ENCODE assay signal across 8 mouse cellular contexts in genomic region chr7:30492765-30493164, GRCm38 (mm10). TPM values are rescaled to one million over a fixed set of nuclear protein-coding genes. Genes with fewer than 3 reads are reported as not detected.
A peak's percentile ranks its signal among the peaks of the same experiment; 100 is the strongest.
DNase-seq lines count a peak whose midpoint lies in the region; ATAC-seq and TF ChIP-seq lines count a peak whose summit lies in the region.

No protein-coding gene starts in this region.

- peak; percentile 83 for TF ChIP-seq CTCF in bone marrow macrophage, adult 2 months (IDR thresholded peaks at IDR 0.05; ENCODE audit: low read depth, low read length)
- peak; percentile 82 for TF ChIP-seq CTCF in liver, adult 2 months (IDR thresholded peaks at IDR 0.05; ENCODE audit: low read depth, low read length)

- ATAC-seq in midbrain, embryonic 11.5 days (ENCODE audit: low FRiP score), result no peak
- no peak for ATAC-seq in midbrain, embryonic 13.5 days
- ATAC-seq in erythroid progenitor cell, adult 5-6 weeks (replicated peaks; ENCODE audit: low FRiP score, poor library complexity, severe bottlenecking), result peak; percentile 70; the same call in 1 of the 2 replicates

- H3K4me3 ChIP-seq in midbrain, embryonic 11.5 days (ENCODE audit: low read depth, low read length), result no peak overlapping the region
- no peak overlapping the region for H3K4me3 ChIP-seq in midbrain, embryonic 13.5 days (replicated peaks)
- no peak overlapping the region for H3K4me3 ChIP-seq in bone marrow macrophage, adult 2 months (ENCODE audit: insufficient read depth, low read length)
- H3K4me3 ChIP-seq in liver, adult 2 months (ENCODE audit: insufficient read depth, low read depth, low read length), result no peak overlapping the region

- WGBS in midbrain, embryonic 11.5 days, result 25% methylated on average over 4 of the region's 4 CpGs
- 22% methylated on average over 4 of the region's 4 CpGs for WGBS in midbrain, embryonic 13.5 days
- 5% methylated on average over 4 of the region's 4 CpGs for WGBS in liver, adult 2 months

- no peaks in the 10 kb centered on the region for H3K27me3 ChIP-seq in midbrain, embryonic 11.5 days (ENCODE audit: control insufficient read depth, insufficient read depth, low read length)
- H3K27me3 ChIP-seq in midbrain, embryonic 13.5 days, result peaks cover 9% of the 10 kb centered on the region; the same call in 1 of the 2 replicates
- no peaks in the 10 kb centered on the region for H3K27me3 ChIP-seq in liver, adult 2 months (ENCODE audit: control insufficient read depth, insufficient read depth, low read length)

- no peaks in the 10 kb centered on the region; the same call in 1 of the 2 replicates for H3K79me2 ChIP-seq in liver, adult 2 months (ENCODE audit: control insufficient read depth, insufficient read depth, low read length)

- TF ChIP-seq POLR2A in bone marrow macrophage, adult 2 months (IDR thresholded peaks at IDR 0.05; ENCODE audit: borderline replicate concordance, low read depth, low read length), result no peak
- no peak for TF ChIP-seq POLR2A in liver, adult 2 months (IDR thresholded peaks at IDR 0.05; ENCODE audit: extremely low read depth, insufficient read depth, low read length)

- no peak overlapping the region for H3K9ac ChIP-seq in midbrain, embryonic 11.5 days (ENCODE audit: low read length)
- no peak overlapping the region for H3K9ac ChIP-seq in midbrain, embryonic 13.5 days (replicated peaks)
- H3K9ac ChIP-seq in liver, adult 2 months (ENCODE audit: low read depth, low read length), result peak overlapping the region; percentile 52

- H3K4me1 ChIP-seq in midbrain, embryonic 11.5 days (ENCODE audit: control insufficient read depth, insufficient read depth, low read length), result no peaks in the 10 kb centered on the region
- H3K4me1 ChIP-seq in midbrain, embryonic 13.5 days (replicated peaks), result no peaks in the 10 kb centered on the region
- H3K4me1 ChIP-seq in bone marrow macrophage, adult 2 months (ENCODE audit: control insufficient read depth, insufficient read depth, low read length), result no peaks in the 10 kb centered on the region
- no peaks in the 10 kb centered on the region for H3K4me1 ChIP-seq in liver, adult 2 months (ENCODE audit: control insufficient read depth, insufficient read depth, low read length)

- H3K4me2 ChIP-seq in midbrain, embryonic 11.5 days, result no peak overlapping the region
- no peak overlapping the region for H3K4me2 ChIP-seq in midbrain, embryonic 13.5 days (replicated peaks)

- no peaks in the 10 kb centered on the region for H3K9me3 ChIP-seq in midbrain, embryonic 11.5 days (ENCODE audit: control insufficient read depth, low read length)
- no peaks in the 10 kb centered on the region for H3K9me3 ChIP-seq in midbrain, embryonic 13.5 days

- peak; percentile 97 for DNase-seq in midbrain, embryonic 11.5 days (ENCODE audit: low spot score, missing footprints)
- DNase-seq in kidney, adult 9 months, result peak; percentile 87
- DNase-seq in liver, adult 2 months (ENCODE audit: extremely low read depth, low read depth, low spot score), result peak; percentile 94
- DNase-seq in retina, adult 2 months (ENCODE audit: low read depth, low spot score), result peak; percentile 39
- DNase-seq in thymus, postnatal 36 days, result peak; percentile 66 to 76

- no peaks in the 10 kb centered on the region for H3K36me3 ChIP-seq in midbrain, embryonic 11.5 days (ENCODE audit: control insufficient read depth, insufficient read depth, low read length)
- no peaks in the 10 kb centered on the region for H3K36me3 ChIP-seq in midbrain, embryonic 13.5 days
- H3K36me3 ChIP-seq in liver, adult 2 months (ENCODE audit: control insufficient read depth, insufficient read depth, low read length), result no peaks in the 10 kb centered on the region

- no peak overlapping the region for H3K27ac ChIP-seq in midbrain, embryonic 11.5 days (ENCODE audit: low read depth, low read length)
- H3K27ac ChIP-seq in midbrain, embryonic 13.5 days, result no peak overlapping the region
- no peak overlapping the region for H3K27ac ChIP-seq in bone marrow macrophage, adult 2 months (ENCODE audit: insufficient read depth, low read depth, low read length)
- H3K27ac ChIP-seq in liver, adult 2 months (replicated peaks; ENCODE audit: insufficient read depth, low read depth, low read length), result peak overlapping the region; percentile 98

RNA-seq across cellular contexts. Expression of gene Prodh2, which starts 0.7 kb away (rescaled TPM):
- polyA plus RNA-seq in midbrain, embryonic 11.5 days (2014; fragmentation: Nextera tagmentation; extraction: Ambion mirVana), result not detected in 2 replicates
- not detected in 2 replicates for polyA plus RNA-seq in midbrain, embryonic 13.5 days (2015; fragmentation: Nextera tagmentation; extraction: Ambion mirVana)
- not detected in 2 replicates for polyA plus RNA-seq in bone marrow macrophage, adult 2 months (2012; ENCODE audit: insufficient read depth, insufficient read length, missing spikeins)
- not detected in 2 replicates for total RNA-seq in erythroid progenitor cell, adult 5-6 weeks (2015; ENCODE audit: low replicate concordance)
- not detected in 2 replicates for total RNA-seq in erythroid progenitor cell, adult 5-6 weeks (2017; ENCODE audit: low replicate concordance)
- total RNA-seq in liver, adult 2 months (2014; rRNA removed), result 220 and 232 TPM in 2 replicates
- polyA plus RNA-seq in liver, adult 2 months (2012; rRNA removed), result 416 and 432 TPM in 2 replicates

RNA-seq across cellular contexts. Expression of gene Nphs1, which starts 34.6 kb away (rescaled TPM):
- not detected in 2 replicates for polyA plus RNA-seq in midbrain, embryonic 11.5 days (2014; fragmentation: Nextera tagmentation; extraction: Ambion mirVana)
- 0.78 and 0.94 TPM in 2 replicates for polyA plus RNA-seq in midbrain, embryonic 13.5 days (2015; fragmentation: Nextera tagmentation; extraction: Ambion mirVana)
- not detected in 2 replicates for polyA plus RNA-seq in bone marrow macrophage, adult 2 months (2012; ENCODE audit: insufficient read depth, insufficient read length, missing spikeins)
- not detected in 2 replicates for total RNA-seq in erythroid progenitor cell, adult 5-6 weeks (2015; ENCODE audit: low replicate concordance)
- total RNA-seq in erythroid progenitor cell, adult 5-6 weeks (2017; ENCODE audit: low replicate concordance), result 1.2 TPM in 1 of 2 replicates, not detected in the other
- under 0.01 TPM in 1 of 2 replicates, not detected in the other for total RNA-seq in liver, adult 2 months (2014; rRNA removed)
- not detected in 2 replicates for polyA plus RNA-seq in liver, adult 2 months (2012; rRNA removed)

RNA-seq across cellular contexts. Expression of gene Kirrel2, which starts 35.3 kb away (rescaled TPM):
- polyA plus RNA-seq in midbrain, embryonic 11.5 days (2014; fragmentation: Nextera tagmentation; extraction: Ambion mirVana), result 0.58 and 0.61 TPM in 2 replicates
- 3.1 and 3.6 TPM in 2 replicates for polyA plus RNA-seq in midbrain, embryonic 13.5 days (2015; fragmentation: Nextera tagmentation; extraction: Ambion mirVana)
- not detected in 2 replicates for polyA plus RNA-seq in bone marrow macrophage, adult 2 months (2012; ENCODE audit: insufficient read depth, insufficient read length, missing spikeins)
- total RNA-seq in erythroid progenitor cell, adult 5-6 weeks (2015; ENCODE audit: low replicate concordance), result not detected in 2 replicates
- total RNA-seq in erythroid progenitor cell, adult 5-6 weeks (2017; ENCODE audit: low replicate concordance), result not detected in 2 replicates
- not detected in 2 replicates for total RNA-seq in liver, adult 2 months (2014; rRNA removed)
- not detected in 2 replicates for polyA plus RNA-seq in liver, adult 2 months (2012; rRNA removed)

RNA-seq across cellular contexts. Expression of gene Arhgap33, which starts 42.1 kb away (rescaled TPM):
- 32.0 and 41.1 TPM in 2 replicates for polyA plus RNA-seq in midbrain, embryonic 11.5 days (2014; fragmentation: Nextera tagmentation; extraction: Ambion mirVana)
- polyA plus RNA-seq in midbrain, embryonic 13.5 days (2015; fragmentation: Nextera tagmentation; extraction: Ambion mirVana), result 106 and 114 TPM in 2 replicates
- polyA plus RNA-seq in bone marrow macrophage, adult 2 months (2012; ENCODE audit: insufficient read depth, insufficient read length, missing spikeins), result 8.4 and 9.5 TPM in 2 replicates
- 73.5 and 85.9 TPM in 2 replicates for total RNA-seq in erythroid progenitor cell, adult 5-6 weeks (2015; ENCODE audit: low replicate concordance)
- total RNA-seq in erythroid progenitor cell, adult 5-6 weeks (2017; ENCODE audit: low replicate concordance), result 43.0 and 77.7 TPM in 2 replicates
- 0.07 and 0.37 TPM in 2 replicates for total RNA-seq in liver, adult 2 months (2014; rRNA removed)
- polyA plus RNA-seq in liver, adult 2 months (2012; rRNA removed), result 0.72 and 1.2 TPM in 2 replicates

RNA-seq across cellular contexts. Expression of gene Aplp1, which starts 47.4 kb away (rescaled TPM):
- 128 and 134 TPM in 2 replicates for polyA plus RNA-seq in midbrain, embryonic 11.5 days (2014; fragmentation: Nextera tagmentation; extraction: Ambion mirVana)
- polyA plus RNA-seq in midbrain, embryonic 13.5 days (2015; fragmentation: Nextera tagmentation; extraction: Ambion mirVana), result 521 and 559 TPM in 2 replicates
- polyA plus RNA-seq in bone marrow macrophage, adult 2 months (2012; ENCODE audit: insufficient read depth, insufficient read length, missing spikeins), result 2.0 and 2.3 TPM in 2 replicates
- not detected in 2 replicates for total RNA-seq in erythroid progenitor cell, adult 5-6 weeks (2015; ENCODE audit: low replicate concordance)
- not detected in 2 replicates for total RNA-seq in erythroid progenitor cell, adult 5-6 weeks (2017; ENCODE audit: low replicate concordance)
- 0.18 and 0.74 TPM in 2 replicates for total RNA-seq in liver, adult 2 months (2014; rRNA removed)
- 0.65 and 0.70 TPM in 2 replicates for polyA plus RNA-seq in liver, adult 2 months (2012; rRNA removed)

Comparison
In these comparisons a context has a peak if more than half of its experiments do, and no peak if none do; other contexts are left out.
1. DNase-seq: peak in every context shown above with its lines; median percentile 97 in midbrain, embryonic 11.5 days; 94 in liver, adult 2 months; 87 in kidney, adult 9 months; 71 in thymus, postnatal 36 days; 39 in retina, adult 2 months.
2. RNA of gene Prodh2, which starts 0.7 kb away (polyA plus RNA-seq): 416 to 432 TPM in liver, adult 2 months; not detected in midbrain, embryonic 13.5 days, not detected in bone marrow macrophage, adult 2 months and not detected in midbrain, embryonic 11.5 days; every median in the first group is over 100 times any median in the second.